Mouse (Mus musculus): ENCODE data around the gene Wdr26. TPM values are rescaled to one million over a fixed set of nuclear protein-coding genes. Genes with fewer than 3 reads are reported as not detected.
A peak's percentile ranks its signal among the peaks of the same experiment; 100 is the strongest.

Wdr26 gene
- 24.4 and 26.3 TPM in 2 replicates for polyA plus RNA-seq (2016; fragmentation: Nextera tagmentation; extraction: Ambion mirVana)

- Histone ChIP-seq H3K4me1 (peaks cover 34% of the 10 kb centered on the region), H3K9me3 (no peaks in the 10 kb centered on the region), H3K36me3 (peaks cover 15% of the 10 kb centered on the region), H3K4me3 (peak within 1 kb of the TSS; percentile 95), H3K27me3 (ENCODE audit: insufficient read depth, poor library complexity, severe bottlenecking) (no peaks in the 10 kb centered on the region), H3K27ac (peak within 1 kb of the TSS; percentile 99)
- DNase-seq (ENCODE audit: low spot score) = peak; percentile 96
- under 1% methylated on average over 54 of the region's 54 CpGs for WGBS
Measured at GRCm38 (mm10) chr1:181211920-181212633, at the start of gene Wdr26. Wdr26 (minus strand) TSS chr1:181212001.

- H3K36me3 ChIP-seq = no peaks in the 10 kb centered on the region
- peak overlapping the region; percentile 62 for H3K27ac ChIP-seq
- no peak overlapping the region for H3K4me3 ChIP-seq
- whole genome bisulfite sequencing = 49% methylated on average over 8 of the region's 8 CpGs
- no peaks in the 10 kb centered on the region for H3K9me3 ChIP-seq
- peaks cover 56% of the 10 kb centered on the region for H3K4me1 ChIP-seq
- H3K27me3 ChIP-seq (ENCODE audit: insufficient read depth, poor library complexity, severe bottlenecking) = no peaks in the 10 kb centered on the region
- DNase-seq (ENCODE audit: low spot score) = peak; percentile 75
Measured at GRCm38 (mm10) chr1:181260949-181261696, 49.3 kb upstream of the Wdr26 start.

- no peaks in the 10 kb centered on the region for H3K27me3 ChIP-seq (ENCODE audit: insufficient read depth, poor library complexity, severe bottlenecking)
- no peaks in the 10 kb centered on the region for H3K36me3 ChIP-seq
- peak overlapping the region; percentile 62 for H3K27ac ChIP-seq
- no peak overlapping the region for H3K4me3 ChIP-seq
- no peak for DNase-seq (ENCODE audit: low spot score)
- peaks cover 63% of the 10 kb centered on the region for H3K4me1 ChIP-seq
- no peaks in the 10 kb centered on the region for H3K9me3 ChIP-seq
- 89% methylated on average over 10 of the region's 10 CpGs for WGBS
Measured at GRCm38 (mm10) chr1:181260422-181260821, 48.6 kb upstream of the Wdr26 start.

- WGBS = 68% methylated on average over 11 of the region's 11 CpGs
- H3K36me3 ChIP-seq = no peaks in the 10 kb centered on the region
- no peak for DNase-seq (ENCODE audit: low spot score)
- no peak overlapping the region for H3K4me3 ChIP-seq
- no peaks in the 10 kb centered on the region for H3K9me3 ChIP-seq
- H3K27ac ChIP-seq = peak overlapping the region; percentile 62
- no peaks in the 10 kb centered on the region for H3K27me3 ChIP-seq (ENCODE audit: insufficient read depth, poor library complexity, severe bottlenecking)
- H3K4me1 ChIP-seq = peaks cover 65% of the 10 kb centered on the region
Measured at GRCm38 (mm10) chr1:181259626-181260410, 48.0 kb upstream of the Wdr26 start.

- Histone ChIP-seq H3K4me3 (no peak overlapping the region), H3K27ac (peak overlapping the region; percentile 62; the same call in 1 of the 2 replicates), H3K36me3 (no peaks in the 10 kb centered on the region), H3K4me1 (peaks cover 70% of the 10 kb centered on the region), H3K9me3 (no peaks in the 10 kb centered on the region), H3K27me3 (ENCODE audit: insufficient read depth, poor library complexity, severe bottlenecking) (no peaks in the 10 kb centered on the region)
- no peak for DNase-seq (ENCODE audit: low spot score)
- 62% methylated on average over 5 of the region's 5 CpGs for WGBS
Measured at GRCm38 (mm10) chr1:181259056-181259455, 47.3 kb upstream of the Wdr26 start.

GRCm38 (mm10) chr1:181258616-181259015 is 46.8 kb upstream of the Wdr26 start:
- no peaks in the 10 kb centered on the region for H3K9me3 ChIP-seq
- H3K27ac ChIP-seq = peak overlapping the region; percentile 90
- WGBS = 76% methylated on average over 5 of the region's 5 CpGs
- no peak for DNase-seq (ENCODE audit: low spot score)
- H3K36me3 ChIP-seq = no peaks in the 10 kb centered on the region
- peaks cover 70% of the 10 kb centered on the region for H3K4me1 ChIP-seq
- H3K4me3 ChIP-seq = no peak overlapping the region
- no peaks in the 10 kb centered on the region for H3K27me3 ChIP-seq (ENCODE audit: insufficient read depth, poor library complexity, severe bottlenecking)

- 62% methylated on average over 20 of the region's 20 CpGs for WGBS
- peak overlapping the region; percentile 90 for H3K27ac ChIP-seq
- DNase-seq (ENCODE audit: low spot score) = no peak
- H3K4me3 ChIP-seq = peak overlapping the region; percentile 64; the same call in 1 of the 2 replicates
- no peaks in the 10 kb centered on the region for H3K36me3 ChIP-seq
- no peaks in the 10 kb centered on the region for H3K9me3 ChIP-seq
- no peaks in the 10 kb centered on the region for H3K27me3 ChIP-seq (ENCODE audit: insufficient read depth, poor library complexity, severe bottlenecking)
- H3K4me1 ChIP-seq = peaks cover 70% of the 10 kb centered on the region
Measured at GRCm38 (mm10) chr1:181257585-181258555, 46.1 kb upstream of the Wdr26 start.

GRCm38 (mm10) chr1:181256689-181257584 is 45.1 kb upstream of the Wdr26 start:
- Histone ChIP-seq H3K27me3 (ENCODE audit: insufficient read depth, poor library complexity, severe bottlenecking) (no peaks in the 10 kb centered on the region), H3K4me3 (peak overlapping the region; percentile 64), H3K27ac (peak overlapping the region; percentile 90), H3K36me3 (no peaks in the 10 kb centered on the region), H3K4me1 (peaks cover 77% of the 10 kb centered on the region), H3K9me3 (no peaks in the 10 kb centered on the region)
- WGBS = 13% methylated on average over 35 of the region's 36 CpGs
- peak; percentile 94 for DNase-seq (ENCODE audit: low spot score)

- peak overlapping the region; percentile 90 for H3K27ac ChIP-seq
- no peaks in the 10 kb centered on the region for H3K27me3 ChIP-seq (ENCODE audit: insufficient read depth, poor library complexity, severe bottlenecking)
- peak; percentile 86 for DNase-seq (ENCODE audit: low spot score)
- H3K9me3 ChIP-seq = no peaks in the 10 kb centered on the region
- no peaks in the 10 kb centered on the region for H3K36me3 ChIP-seq
- H3K4me3 ChIP-seq = peak overlapping the region; percentile 64
- 4% methylated on average over 20 of the region's 20 CpGs for WGBS
- H3K4me1 ChIP-seq = peaks cover 74% of the 10 kb centered on the region
Measured at GRCm38 (mm10) chr1:181255891-181256688, 44.3 kb upstream of the Wdr26 start.

- Histone ChIP-seq H3K4me1 (peaks cover 67% of the 10 kb centered on the region), H3K4me3 (no peak overlapping the region; the same call in 1 of the 2 replicates), H3K27ac (peak overlapping the region; percentile 90; the same call in 1 of the 2 replicates), H3K36me3 (no peaks in the 10 kb centered on the region), H3K27me3 (ENCODE audit: insufficient read depth, poor library complexity, severe bottlenecking) (no peaks in the 10 kb centered on the region), H3K9me3 (no peaks in the 10 kb centered on the region)
- no peak for DNase-seq (ENCODE audit: low spot score)
- 61% methylated on average over 9 of the region's 9 CpGs for WGBS
Measured at GRCm38 (mm10) chr1:181255450-181255849, 43.6 kb upstream of the Wdr26 start.
